Mouse (Mus musculus): ENCODE results near the gene Tsga10ip. TPM values are rescaled to one million over a fixed set of nuclear protein-coding genes. Genes with fewer than 3 reads are reported as not detected.

Tsga10ip gene
- total and polyA plus RNA-seq, 3 experiments, result 0.87 to 0.89 TPM; not detected in 1

DNA sequence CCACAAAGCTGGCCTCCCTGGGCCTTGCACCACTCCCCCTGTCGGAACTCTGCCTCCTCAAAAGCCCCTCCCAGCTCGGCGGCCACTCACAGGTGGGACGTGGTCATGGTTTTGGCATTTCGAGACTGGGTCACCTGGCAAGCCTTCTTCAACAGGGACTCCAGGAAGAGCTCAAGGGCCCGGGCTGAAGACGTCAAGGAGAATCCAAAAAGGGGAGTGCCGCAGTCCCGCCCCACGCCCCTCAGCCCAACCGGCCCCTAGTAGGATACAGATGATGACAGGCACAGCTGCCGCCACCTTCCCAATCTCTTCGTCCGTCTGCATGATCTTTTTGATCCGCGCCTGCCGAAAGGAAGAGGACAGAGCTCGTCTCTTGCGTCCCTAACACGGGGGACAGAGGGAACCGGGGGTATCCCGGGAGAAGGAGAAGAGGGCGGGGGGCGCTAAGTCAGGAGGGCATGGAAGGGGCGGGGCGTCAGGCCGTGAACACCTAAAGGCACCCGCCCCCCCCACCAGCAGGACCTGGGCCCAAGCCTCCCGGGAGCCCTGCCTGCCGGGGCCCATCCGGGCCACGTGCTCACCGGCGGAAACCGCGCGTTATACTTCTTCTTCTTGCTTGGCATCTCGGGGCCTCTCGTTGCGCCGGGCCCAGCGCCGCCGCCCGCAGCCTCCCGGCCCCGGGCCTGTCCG is 21.9 kb upstream of the Tsga10ip start:
- peak overlapping the region; percentile 62 to 76 (median 67) for H3K4me3 ChIP-seq (replicated peaks in 1 of 3; ENCODE audit: low read depth in 2 of 3, low read length in 2 of 3, poor library complexity in 1 of 3)
- DNase-seq (ENCODE audit: extremely low read depth), result peak; percentile 62
- H3K9me3 ChIP-seq (replicated peaks; ENCODE audit: low read length), result no peaks in the 10 kb centered on the region
- in situ Hi-C loops (cut with MboI; ENCODE audit: low pct_ligation_motif_present, low pct_unique_long_range_greater_than_20kb, low sequenced_read_pairs) (no loop called here), dilution Hi-C loops (cut with MboI; ENCODE audit: extremely low pct_ligation_motif_present, extremely low pct_unique_long_range_greater_than_20kb, low sequenced_read_pairs) (no loop called here)
- H3K9ac ChIP-seq (ENCODE audit: insufficient read depth, low read depth), result peak overlapping the region; percentile 94
- no peaks in the 10 kb centered on the region for H3K27me3 ChIP-seq (replicated peaks)
- H3K36me3 ChIP-seq (replicated peaks in 1 of 2; ENCODE audit: control insufficient read depth in 1 of 2, insufficient read depth in 1 of 2, low read length in 1 of 2), result peaks cover 35 to 61% of the 10 kb centered on the region in 2 experiments
- H3K4me1 ChIP-seq (ENCODE audit: control insufficient read depth in 1 of 2, insufficient read depth in 2 of 2), result peaks cover 16 to 32% of the 10 kb centered on the region in 2 experiments
- peak overlapping the region; percentile 21; the same call in 1 of the 2 replicates for H3K27ac ChIP-seq (ENCODE audit: insufficient read depth, low read depth)
- TF ChIP-seq E2F4 (IDR thresholded peaks at IDR 0.05; ENCODE audit: insufficient replicate concordance, low read depth, low read length), result no peak
- 0 out of 2 replicates have a peak, but pooled peaks have one; percentile 18 for TF ChIP-seq MEF2A (IDR thresholded peaks at IDR 0.05; ENCODE audit: borderline replicate concordance, low read depth, low read length)
- TF ChIP-seq MYC (IDR thresholded peaks at IDR 0.05; ENCODE audit: low read depth, low read length), result 0 out of 2 replicates have a peak, but pooled peaks have one; percentile 22
- TF ChIP-seq SIN3A (IDR thresholded peaks at IDR 0.05; ENCODE audit: low read length), result peak; percentile 47; the same call in 1 of the 2 replicates
- TF ChIP-seq USF1 (IDR thresholded peaks at IDR 0.05; ENCODE audit: low read depth, low read length), result peak; percentile 23; the same call in 1 of the 2 replicates
- TF ChIP-seq EP300 (IDR thresholded peaks at IDR 0.05; ENCODE audit: low read length), result no peak
- peak; percentile 73; the same call in 1 of the 2 replicates for TF ChIP-seq MAX (IDR thresholded peaks at IDR 0.05; ENCODE audit: low read length)
- TF ChIP-seq MAZ (IDR thresholded peaks at IDR 0.05; ENCODE audit: low read depth, low read length), result peak; percentile 13; the same call in 1 of the 2 replicates
- TF ChIP-seq MXI1 (IDR thresholded peaks at IDR 0.05; ENCODE audit: low read depth, low read length), result peak; percentile 78; the same call in 1 of the 2 replicates
- peak overlapping the region; percentile 52 for H3K4me2 ChIP-seq (ENCODE audit: insufficient read depth, low read depth, poor library complexity, severe bottlenecking)
- no peaks in the 10 kb centered on the region; the same call in 1 of the 2 replicates for H3K79me2 ChIP-seq (replicated peaks; ENCODE audit: control insufficient read depth, extremely low read depth, insufficient read depth, poor library complexity, severe bottlenecking)

DNA sequence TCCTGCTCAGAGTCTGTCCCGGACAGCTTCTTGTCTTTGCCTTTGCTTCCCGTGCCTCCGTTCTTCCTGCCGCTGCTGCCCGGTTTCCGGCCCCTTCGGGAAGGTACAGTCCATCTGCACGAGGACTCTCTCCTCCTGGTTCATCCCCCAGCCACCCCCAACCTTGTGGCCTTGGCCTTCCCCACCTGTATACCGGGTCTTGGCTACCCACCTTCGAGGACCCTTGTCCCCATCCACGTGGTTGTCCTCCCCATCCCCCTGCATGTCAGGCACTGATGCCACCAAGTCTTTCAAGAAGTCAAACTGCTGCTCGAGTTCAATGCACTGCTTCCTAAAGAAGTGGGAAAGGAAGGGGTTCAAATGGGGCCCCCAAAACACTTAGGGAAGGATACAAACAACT is 21.2 kb upstream of the Tsga10ip start:
- no peaks in the 10 kb centered on the region for H3K9me3 ChIP-seq (replicated peaks; ENCODE audit: low read length)
- H3K27ac ChIP-seq (ENCODE audit: insufficient read depth, low read depth), result no peak overlapping the region
- peak overlapping the region; percentile 94 for H3K9ac ChIP-seq (ENCODE audit: insufficient read depth, low read depth)
- peaks cover 16 to 32% of the 10 kb centered on the region in 2 experiments for H3K4me1 ChIP-seq (ENCODE audit: control insufficient read depth in 1 of 2, insufficient read depth in 2 of 2)
- H3K4me2 ChIP-seq (ENCODE audit: insufficient read depth, low read depth, poor library complexity, severe bottlenecking), result peak overlapping the region; percentile 52
- peaks cover 35 to 63% of the 10 kb centered on the region in 2 experiments for H3K36me3 ChIP-seq (replicated peaks in 1 of 2; ENCODE audit: control insufficient read depth in 1 of 2, insufficient read depth in 1 of 2, low read length in 1 of 2)
- dilution Hi-C loops (cut with MboI; ENCODE audit: extremely low pct_ligation_motif_present, extremely low pct_unique_long_range_greater_than_20kb, low sequenced_read_pairs) (no loop called here), in situ Hi-C loops (cut with MboI; ENCODE audit: low pct_ligation_motif_present, low pct_unique_long_range_greater_than_20kb, low sequenced_read_pairs) (no loop called here)
- no peak for DNase-seq (ENCODE audit: extremely low read depth)
- no peak for TF ChIP-seq USF2 (conservative IDR thresholded peaks at IDR 0.05; ENCODE audit: low read depth, low read length)
- no peak for TF ChIP-seq USF1 (IDR thresholded peaks at IDR 0.05; ENCODE audit: low read depth, low read length)
- no peak for TF ChIP-seq ELF1 (IDR thresholded peaks at IDR 0.05; ENCODE audit: low read depth, low read length)
- no peak for TF ChIP-seq BHLHE40 (IDR thresholded peaks at IDR 0.05; ENCODE audit: low read depth, low read length)
- TF ChIP-seq E2F4 (IDR thresholded peaks at IDR 0.05; ENCODE audit: insufficient replicate concordance, low read depth, low read length), result no peak
- no peak for TF ChIP-seq ZMIZ1 (IDR thresholded peaks at IDR 0.05; ENCODE audit: low read depth, low read length)
- no peak for TF ChIP-seq JUND (conservative IDR thresholded peaks at IDR 0.05; ENCODE audit: low read depth, low read length)
- H3K79me2 ChIP-seq (replicated peaks; ENCODE audit: control insufficient read depth, extremely low read depth, insufficient read depth, poor library complexity, severe bottlenecking), result no peaks in the 10 kb centered on the region; the same call in 1 of the 2 replicates
- no peaks in the 10 kb centered on the region for H3K27me3 ChIP-seq (replicated peaks)
- peak overlapping the region; percentile 62 to 76 (median 67) for H3K4me3 ChIP-seq (replicated peaks in 1 of 3; ENCODE audit: low read depth in 2 of 3, low read length in 2 of 3, poor library complexity in 1 of 3)

Data from CH12.LX (cell line).